Mouse (Mus musculus): Measurements from ENCODE around the gene Gm1123. TPM values are rescaled to one million over a fixed set of nuclear protein-coding genes. Genes with fewer than 3 reads are reported as not detected.

The Gm1123 gene
- polyA plus RNA-seq, 1 experiment from 2014 or later = not detected

DNA sequence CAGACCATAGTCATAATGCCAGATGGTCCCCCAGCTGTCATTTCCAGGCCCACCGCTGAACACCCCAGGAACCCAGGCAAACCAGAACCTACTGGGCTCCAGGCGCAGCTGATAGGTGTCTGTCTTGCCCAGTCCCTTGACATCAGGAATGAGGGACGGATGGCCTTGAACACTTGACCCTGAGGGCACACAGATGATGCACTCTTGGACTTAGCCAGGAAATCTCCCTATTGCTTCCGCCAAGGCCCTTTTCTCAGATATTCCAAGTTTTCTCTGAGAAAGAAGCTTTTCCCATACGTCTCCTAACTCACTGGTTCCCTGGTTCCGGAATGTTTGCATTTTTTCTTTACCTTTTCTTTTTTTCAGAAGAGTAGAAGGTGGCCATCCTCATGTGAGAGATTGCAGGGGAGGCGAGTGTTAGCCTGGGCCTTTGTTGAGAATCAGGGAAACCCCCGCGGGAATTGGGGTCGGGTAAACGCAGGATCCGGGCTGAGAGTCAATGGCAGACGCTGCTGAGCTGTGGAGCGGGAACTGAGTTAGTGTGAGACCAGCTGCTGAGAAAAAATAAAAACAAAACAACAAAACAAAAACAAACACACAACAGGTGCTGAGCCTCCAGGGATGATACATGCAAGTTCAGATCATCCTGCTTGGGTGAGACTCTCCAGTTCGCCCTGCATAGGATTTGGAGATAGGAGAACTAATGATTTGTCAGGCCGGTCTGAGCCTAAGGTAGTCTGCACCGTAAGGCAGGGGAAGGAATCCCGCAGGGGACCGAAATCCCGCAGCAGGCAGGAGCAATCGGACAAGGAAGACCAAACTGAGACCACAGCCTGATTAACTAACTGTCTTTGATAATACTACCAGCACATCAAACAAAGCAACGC is 73.7 kb downstream of the Gm1123 start:
- Histone ChIP-seq H3K9me3 (no peaks in the 10 kb centered on the region), H3K4me1 (peaks cover 20% of the 10 kb centered on the region), H3K27ac (no peak overlapping the region), H3K27me3 (ENCODE audit: insufficient read depth, poor library complexity, severe bottlenecking) (peaks cover 96% of the 10 kb centered on the region), H3K4me3 (no peak overlapping the region), H3K36me3 (no peaks in the 10 kb centered on the region)
- 8% methylated on average over 22 of the region's 22 CpGs for WGBS
- no peak for DNase-seq (ENCODE audit: low spot score)

DNA sequence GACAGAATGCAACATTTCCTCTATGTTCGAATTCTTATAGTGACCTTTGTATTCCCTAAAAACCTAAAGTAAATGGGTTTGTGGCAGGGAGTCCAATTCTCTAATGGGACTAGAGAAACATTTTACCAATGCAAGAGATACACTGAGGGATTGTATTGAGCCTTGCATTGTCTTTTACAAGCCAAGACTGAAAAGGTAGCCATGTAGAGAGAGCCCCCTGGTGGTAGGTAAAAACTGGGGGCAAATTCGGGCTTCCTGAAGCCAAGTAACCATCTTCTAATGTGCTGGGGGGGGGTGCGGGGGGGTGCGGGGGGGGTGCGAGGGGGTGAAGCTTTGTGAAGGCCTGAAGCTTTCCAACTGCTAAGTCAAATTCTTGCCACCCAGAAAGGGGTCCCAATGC is 75.2 kb downstream of the Gm1123 start:
- 22% methylated on average over 5 of the region's 5 CpGs for WGBS
- DNase-seq (ENCODE audit: low spot score) = no peak
- Histone ChIP-seq H3K4me1 (peaks cover 35% of the 10 kb centered on the region), H3K27me3 (ENCODE audit: insufficient read depth, poor library complexity, severe bottlenecking) (peaks cover 96% of the 10 kb centered on the region), H3K27ac (no peak overlapping the region), H3K4me3 (no peak overlapping the region), H3K9me3 (no peaks in the 10 kb centered on the region), H3K36me3 (no peaks in the 10 kb centered on the region)

DNA sequence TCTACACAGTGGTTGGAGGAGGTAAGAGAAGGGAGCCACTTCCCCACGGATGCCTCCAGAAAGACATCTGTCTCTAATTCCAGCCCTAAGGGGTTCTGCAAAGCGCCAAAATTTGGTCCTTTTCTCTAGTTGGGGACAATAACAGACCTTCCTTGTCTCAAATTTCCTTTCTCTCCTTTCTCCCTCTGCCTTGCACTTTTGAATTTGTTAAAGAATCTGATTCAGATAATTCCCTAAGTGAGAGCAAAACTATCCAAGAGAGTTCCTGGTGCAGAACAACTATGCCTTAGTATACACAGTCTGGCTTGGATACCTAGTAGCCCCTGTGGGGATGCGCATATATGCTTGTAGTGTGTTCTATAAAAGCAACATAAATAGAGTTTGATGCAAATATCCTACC is 75.7 kb downstream of the Gm1123 start:
- peaks cover 38% of the 10 kb centered on the region for H3K4me1 ChIP-seq
- H3K36me3 ChIP-seq = no peaks in the 10 kb centered on the region
- DNase-seq (ENCODE audit: low spot score) = no peak
- H3K9me3 ChIP-seq = no peaks in the 10 kb centered on the region
- H3K4me3 ChIP-seq = no peak overlapping the region
- H3K27ac ChIP-seq = no peak overlapping the region
- 35% methylated on average over 3 of the region's 3 CpGs for WGBS
- peaks cover 96% of the 10 kb centered on the region for H3K27me3 ChIP-seq (ENCODE audit: insufficient read depth, poor library complexity, severe bottlenecking)

DNA sequence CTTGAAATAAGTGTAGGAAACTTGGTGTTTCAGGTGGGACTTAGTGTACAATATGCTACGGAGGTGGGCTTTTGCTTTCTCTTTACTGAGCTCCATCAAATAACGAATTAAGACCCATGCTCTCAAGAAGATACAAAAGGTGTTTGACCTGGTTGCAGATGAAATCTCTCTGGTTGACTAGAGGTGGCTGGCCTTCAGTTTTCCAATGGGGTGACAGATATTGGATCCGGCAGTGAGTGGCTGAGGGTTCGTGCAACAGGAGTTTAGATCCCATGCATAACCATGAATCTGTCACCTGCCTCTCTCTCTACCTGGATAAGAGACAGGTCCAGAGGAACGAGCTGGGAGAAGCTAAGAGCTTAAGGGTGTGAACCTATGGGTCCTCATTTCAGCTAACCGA is 76.9 kb downstream of the Gm1123 start:
- 6% methylated on average over 6 of the region's 6 CpGs for WGBS
- no peak for DNase-seq (ENCODE audit: low spot score)
- Histone ChIP-seq H3K27ac (no peak overlapping the region), H3K9me3 (no peaks in the 10 kb centered on the region), H3K4me3 (no peak overlapping the region), H3K36me3 (no peaks in the 10 kb centered on the region), H3K4me1 (peaks cover 44% of the 10 kb centered on the region), H3K27me3 (ENCODE audit: insufficient read depth, poor library complexity, severe bottlenecking) (peaks cover 96% of the 10 kb centered on the region)

DNA sequence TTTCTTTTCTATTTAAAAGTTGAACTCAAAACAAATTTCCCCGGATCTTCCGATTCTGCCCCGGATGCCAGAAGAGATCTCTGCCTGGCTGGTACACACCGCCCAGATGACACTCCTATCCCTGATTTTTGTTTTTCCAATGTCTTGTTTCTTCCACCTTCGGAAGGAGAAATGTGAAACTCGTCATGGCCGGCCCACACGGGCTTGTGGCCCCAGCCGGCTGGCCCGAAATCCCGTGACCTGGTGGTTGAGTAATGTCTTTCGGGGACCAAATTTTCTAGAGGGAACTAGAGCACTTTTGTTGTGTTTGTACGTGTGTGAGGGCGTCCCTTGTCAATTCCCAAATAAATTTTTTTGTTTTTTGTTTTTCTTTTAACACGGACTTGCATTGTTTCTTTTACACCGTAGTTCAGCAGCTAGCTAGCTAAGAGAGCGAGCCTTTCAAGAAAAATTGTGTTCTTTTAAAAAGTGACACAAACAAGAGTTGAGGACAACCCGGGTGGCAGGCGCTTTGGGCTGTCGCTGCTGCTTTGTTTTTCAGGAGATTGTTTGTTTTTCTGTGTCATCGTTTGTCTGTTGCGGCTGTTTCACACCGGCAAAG is 77.7 kb downstream of the Gm1123 start:
- Histone ChIP-seq H3K9me3 (no peaks in the 10 kb centered on the region), H3K27ac (no peak overlapping the region), H3K27me3 (ENCODE audit: insufficient read depth, poor library complexity, severe bottlenecking) (peaks cover 96% of the 10 kb centered on the region), H3K36me3 (no peaks in the 10 kb centered on the region), H3K4me1 (peaks cover 38% of the 10 kb centered on the region), H3K4me3 (no peak overlapping the region)
- under 1% methylated on average over 23 of the region's 23 CpGs for WGBS
- DNase-seq (ENCODE audit: low spot score) = no peak

Other genes starting within 250 kb of the Gm1123 start
- not detected in 2 replicates for gene Prr23a1, start 193.2 kb downstream of the Gm1123 start, polyA plus RNA-seq (2016; fragmentation: Nextera tagmentation; extraction: Ambion mirVana)
- gene Prr23a2, start 179.2 kb downstream of the Gm1123 start, polyA plus RNA-seq (2016; fragmentation: Nextera tagmentation; extraction: Ambion mirVana) = not detected in 2 replicates
- gene Prr23a3, start 170.9 kb downstream of the Gm1123 start, polyA plus RNA-seq (2016; fragmentation: Nextera tagmentation; extraction: Ambion mirVana) = 0.34 TPM in 1 of 2 replicates, not detected in the other
- not detected in 2 replicates for gene 7420426K07Rik, start 132.6 kb downstream of the Gm1123 start, polyA plus RNA-seq (2016; fragmentation: Nextera tagmentation; extraction: Ambion mirVana)
- 0.10 TPM in 1 of 2 replicates, not detected in the other for gene Foxl2, start 80.4 kb downstream of the Gm1123 start, polyA plus RNA-seq (2016; fragmentation: Nextera tagmentation; extraction: Ambion mirVana)
- gene Faim, start 49.3 kb downstream of the Gm1123 start, polyA plus RNA-seq (2016; fragmentation: Nextera tagmentation; extraction: Ambion mirVana) = 39.0 and 47.5 TPM in 2 replicates
- 2.0 and 2.4 TPM in 2 replicates for gene Pik3cb, start 104.9 kb upstream of the Gm1123 start, polyA plus RNA-seq (2016; fragmentation: Nextera tagmentation; extraction: Ambion mirVana)
- gene Faiml, start 201.5 kb upstream of the Gm1123 start, polyA plus RNA-seq (2016; fragmentation: Nextera tagmentation; extraction: Ambion mirVana) = not detected in 2 replicates
- gene Cep70, start 207.7 kb upstream of the Gm1123 start, polyA plus RNA-seq (2016; fragmentation: Nextera tagmentation; extraction: Ambion mirVana) = 25.9 and 27.3 TPM in 2 replicates